Mouse (Mus musculus) kidney, adult 2 months (tissue): ENCODE data around the gene Gm10198.

Source experiments
- CTCF ChIP-seq: fragments of 200-500 bp; conservative IDR thresholded peaks from 2 replicates; pipeline ENCODE4 v1.5.1; 2011; ENCODE audit warnings: low read depth, mild to moderate bottlenecking, control low read depth, low read length, moderate library complexity, mixed read lengths; ENCODE audit not compliant: insufficient read depth, insufficient read length
- POLR2A ChIP-seq: fragments of 200-500 bp; IDR thresholded peaks from one replicate; pipeline ENCODE4 v1.6.1; 2011; ENCODE audit warnings: low read depth, low read length, control low read depth

DNA sequence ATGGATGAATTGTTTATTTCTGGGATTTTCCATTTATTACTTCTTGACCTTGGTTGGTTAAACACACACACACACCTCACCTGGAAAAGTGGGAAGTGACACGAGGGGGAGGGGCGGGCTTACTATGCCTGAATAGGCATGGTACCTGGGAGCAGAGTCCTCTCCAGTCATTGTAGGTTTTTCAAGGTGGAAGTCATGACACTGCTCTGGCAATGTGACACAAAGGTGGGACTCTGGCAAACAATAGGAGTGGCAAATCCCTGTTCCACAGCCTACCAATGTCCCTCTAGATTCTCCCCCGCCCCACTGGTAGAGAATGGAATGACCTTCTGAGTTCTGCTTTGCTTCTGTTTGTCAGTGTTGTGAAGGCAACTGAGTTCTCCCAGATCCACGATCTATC is 27.8 kb downstream of the Gm10198 start:
- TF ChIP-seq CTCF (no peak), POLR2A (no peak)
